Mouse (Mus musculus) kidney, postnatal 0 days (tissue): Measurements from ENCODE around the gene Fam199x. TPM values are rescaled to one million over a fixed set of nuclear protein-coding genes. Genes with fewer than 3 reads are reported as not detected.

Source experiments
- ATAC-seq: fragments of 200-750 bp; cut with Nextera tagmentation; replicated peaks from 2 replicates; pipeline ENCODE4 v1.8.0; 2017; ENCODE audit warnings: low read depth, moderate number of reproducible peaks, moderate TSS enrichment, moderate library complexity; ENCODE audit not compliant: low FRiP score
- DNase-seq: peaks from one replicate; pipeline ENCODE4 v3.0.0-alpha.2; 2016; ENCODE audit warnings: low spot score
- H3K27ac ChIP-seq: fragments of 300-500 bp; sonication (generic); 2 replicates; pipeline ENCODE4 v1.5.1; 2014; ENCODE audit warnings: mild to moderate bottlenecking
- H3K27me3 ChIP-seq: fragments of 300-500 bp; sonication (generic); 2 replicates; pipeline ENCODE4 v1.6.1; 2014; ENCODE audit warnings: low read length, mixed read lengths; ENCODE audit not compliant: insufficient read depth
- H3K36me3 ChIP-seq: fragments of 300-500 bp; sonication (generic); 2 replicates; pipeline ENCODE4 v1.6.1; 2014; ENCODE audit warnings: low read length, mixed read lengths; ENCODE audit not compliant: insufficient read depth
- H3K4me1 ChIP-seq: fragments of 300-500 bp; sonication (generic); replicated peaks from 2 replicates; pipeline ENCODE4 v1.6.1; 2014; ENCODE audit warnings: antibody characterized with exemption, low read length, mixed read lengths; ENCODE audit not compliant: insufficient read depth
- H3K4me2 ChIP-seq: fragments of 300-500 bp; sonication (generic); 2 replicates; pipeline ENCODE4 v1.6.1; 2014; ENCODE audit warnings: mild to moderate bottlenecking, low read length, moderate library complexity, mixed read lengths
- H3K4me3 ChIP-seq: fragments of 300-500 bp; sonication (generic); replicated peaks from 2 replicates; pipeline ENCODE4 v1.5.1; 2014; ENCODE audit warnings: low read depth, low read length
- H3K9ac ChIP-seq: fragments of 300-500 bp; sonication (generic); 2 replicates; pipeline ENCODE4 v1.6.1; 2014; ENCODE audit warnings: low read depth, low read length
- H3K9me3 ChIP-seq: fragments of 300-500 bp; sonication (generic); replicated peaks from 2 replicates; pipeline ENCODE4 v1.6.1; 2016; ENCODE audit warnings: low read length, inconsistent platforms, mixed read lengths
- CTCF ChIP-seq: IDR thresholded peaks from 2 replicates; pipeline ENCODE4 v1.5.1; 2016; ENCODE audit warnings: antibody characterized with exemption, low read depth, mild to moderate bottlenecking, moderate library complexity
- WGBS: fragments of 180-500 bp; shearing (Covaris S2); extraction: QIAGEN DNeasy Blood & Tissue Kit; methylation state at CpG from one replicate; pipeline ENCODE4 v1.1.7; 2014; 5-methylcytosine and 5-hydroxymethylcytosine counted together
- polyA plus RNA-seq: library from polyadenylated mRNA; unstranded; fragments of >200 nt; fragmentation: Nextera tagmentation; extraction: Ambion mirVana; gene quantifications from 2 replicates; pipeline ENCODE4 v1.2.1, GENCODE M21; 2015

The Fam199x gene
- polyA plus RNA-seq, 1 experiment from 2014 or later: 8.4 TPM

DNA sequence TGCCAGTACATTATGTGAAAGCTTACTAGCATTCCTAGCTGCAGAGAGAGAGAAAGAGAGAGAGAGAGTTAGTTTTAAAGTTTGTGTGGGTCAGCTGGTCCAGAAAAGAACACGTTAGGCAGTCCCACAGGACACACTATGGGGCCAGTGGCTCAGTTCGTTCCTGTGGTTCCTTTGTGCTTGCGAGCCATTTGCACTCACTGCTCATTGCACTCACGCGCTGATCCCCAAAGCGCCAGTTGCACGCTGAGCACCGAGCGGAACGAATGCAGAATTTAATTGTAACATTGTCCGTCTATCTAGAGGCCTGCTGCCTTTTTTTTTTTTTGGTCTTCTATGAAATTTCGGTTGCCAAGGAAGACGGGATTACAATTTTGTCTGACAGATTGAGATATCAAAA is 57.1 kb downstream of the Fam199x start:
- H3K27ac ChIP-seq: no peak overlapping the region
- WGBS: 24% methylated on average over 13 of the region's 13 CpGs
- H3K9me3 ChIP-seq: no peaks in the 10 kb centered on the region
- no peak overlapping the region for H3K9ac ChIP-seq
- H3K4me1 ChIP-seq: no peaks in the 10 kb centered on the region
- no peak overlapping the region for H3K4me3 ChIP-seq
- H3K36me3 ChIP-seq: no peaks in the 10 kb centered on the region
- TF ChIP-seq CTCF: no peak
- ATAC-seq: no peak
- H3K4me2 ChIP-seq: no peak overlapping the region
- no peak for DNase-seq
- peaks cover 37% of the 10 kb centered on the region for H3K27me3 ChIP-seq

DNA sequence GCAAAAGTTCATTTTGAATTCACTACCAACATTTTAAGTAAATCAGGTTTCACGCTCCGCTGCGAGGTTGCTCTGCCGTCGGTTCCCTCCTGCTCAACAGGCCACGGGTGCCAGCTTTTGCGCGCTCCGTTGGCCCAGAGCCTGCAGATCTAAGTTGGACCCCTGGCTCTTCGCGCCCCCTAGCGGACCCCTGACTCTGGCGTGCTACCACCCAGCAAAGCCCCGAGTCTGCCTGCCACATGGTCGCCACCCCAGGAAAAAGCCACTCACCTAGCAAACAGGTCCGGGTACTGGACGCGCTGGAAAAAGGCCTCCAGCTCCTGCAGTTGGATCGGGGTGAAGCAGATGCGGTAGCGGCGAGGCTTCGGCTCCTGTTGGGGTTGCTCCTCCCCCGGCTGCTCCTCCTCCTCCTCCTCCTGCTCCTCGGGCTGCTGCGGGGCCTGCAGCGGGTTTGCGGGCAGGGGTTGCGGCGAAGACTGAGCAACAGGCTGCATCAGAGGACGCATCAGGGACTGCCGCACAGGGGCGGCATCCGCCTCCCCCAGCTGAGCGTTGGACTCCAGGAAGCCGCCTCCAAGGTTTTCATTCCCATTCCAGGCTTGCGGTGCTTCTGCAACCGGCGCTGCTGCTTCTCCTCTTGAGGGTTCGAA is 68.8 kb downstream of the Fam199x start:
- H3K9me3 ChIP-seq: no peaks in the 10 kb centered on the region
- H3K4me3 ChIP-seq: no peak overlapping the region
- ATAC-seq: 0 out of 2 replicates have a peak, but pooled peaks have one; percentile 76
- 21% methylated on average over 40 of the region's 40 CpGs for WGBS
- H3K27ac ChIP-seq: no peak overlapping the region
- DNase-seq: peak; percentile 48
- peak; percentile 42 for TF ChIP-seq CTCF
- H3K36me3 ChIP-seq: no peaks in the 10 kb centered on the region
- H3K4me2 ChIP-seq: peak overlapping the region; percentile 10; the same call in 1 of the 2 replicates
- H3K9ac ChIP-seq: no peak overlapping the region
- H3K27me3 ChIP-seq: peaks cover 33% of the 10 kb centered on the region
- H3K4me1 ChIP-seq: no peaks in the 10 kb centered on the region

DNA sequence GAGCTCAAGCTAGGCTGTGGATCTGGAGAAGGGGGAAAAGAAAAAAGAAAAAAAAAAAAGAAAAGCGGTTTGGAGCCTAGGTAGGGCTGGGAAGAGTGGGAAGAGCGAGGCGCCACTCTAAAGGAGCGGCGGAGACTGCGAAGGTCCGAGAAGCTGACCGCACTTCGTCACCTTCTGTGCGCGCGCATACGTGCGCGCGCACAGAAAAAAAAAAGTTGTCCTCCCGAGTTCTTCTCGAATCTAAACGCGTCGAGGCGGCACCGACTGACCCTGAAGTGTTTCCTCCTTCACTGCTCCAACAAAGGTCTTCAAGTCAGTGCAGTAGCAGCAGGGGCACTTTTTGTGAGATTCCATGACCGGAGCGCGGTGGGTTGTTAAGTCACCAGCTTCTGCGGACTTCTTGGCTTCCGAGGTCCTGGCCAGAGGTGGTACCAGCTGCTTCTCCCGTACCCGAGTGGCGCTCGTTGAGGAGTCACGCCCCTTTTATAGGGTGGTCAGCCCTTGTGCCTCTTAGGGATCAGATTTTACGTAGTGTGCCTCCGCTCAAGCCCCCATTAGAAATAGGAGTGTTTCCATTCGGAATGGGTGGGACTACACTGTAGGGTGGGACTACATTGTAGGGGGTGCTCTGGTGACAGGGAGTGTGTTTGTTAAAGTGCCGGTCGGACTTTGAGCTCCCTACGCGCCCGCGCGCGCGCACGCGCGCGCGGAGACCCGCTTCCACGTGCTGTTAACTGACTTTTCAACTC is 70.5 kb downstream of the Fam199x start:
- WGBS: 24% methylated on average over 52 of the region's 52 CpGs
- Histone ChIP-seq H3K36me3 (no peaks in the 10 kb centered on the region), H3K4me2 (peak overlapping the region; percentile 36), H3K9me3 (no peaks in the 10 kb centered on the region), H3K4me3 (peak overlapping the region; percentile 11; the same call in 1 of the 2 replicates), H3K9ac (no peak overlapping the region), H3K27me3 (peaks cover 33% of the 10 kb centered on the region), H3K27ac (no peak overlapping the region), H3K4me1 (no peaks in the 10 kb centered on the region)
- ATAC-seq (no peak), DNase-seq (no peak)
- no peak for TF ChIP-seq CTCF

DNA sequence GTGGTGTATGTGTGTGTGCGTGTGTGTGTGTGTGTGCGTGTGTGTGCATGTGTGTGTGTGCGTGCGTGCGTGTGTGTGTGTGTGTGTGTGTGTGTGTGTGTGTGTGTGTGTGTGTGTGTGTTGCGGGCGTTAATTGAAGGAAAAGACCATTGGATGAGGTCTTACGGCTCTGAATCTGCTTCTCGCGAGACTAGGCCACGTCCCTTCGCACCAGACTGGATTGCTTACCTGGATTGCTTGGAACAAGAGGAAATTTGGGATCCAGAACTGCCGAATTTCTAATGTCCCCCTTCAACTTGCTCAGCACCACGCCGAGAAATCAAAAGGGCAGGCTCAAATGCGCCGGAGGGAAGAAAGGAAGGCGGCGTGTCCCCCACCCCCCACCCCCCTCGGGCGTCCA is 72.3 kb downstream of the Fam199x start, which contains the start of gene Esx1:
Gene Esx1, minus strand, starts transcription at position 366 of the 400 bp plus-strand sequence.
- Histone ChIP-seq H3K9me3 (no peaks in the 10 kb centered on the region), H3K4me3 (no peak within 1 kb of the TSS), H3K27me3 (peaks cover 34% of the 10 kb centered on the region), H3K4me2 (peak within 1 kb of the TSS; percentile 21; the same call in 1 of the 2 replicates), H3K27ac (no peak within 1 kb of the TSS), H3K9ac (no peak within 1 kb of the TSS), H3K4me1 (no peaks in the 10 kb centered on the region), H3K36me3 (no peaks in the 10 kb centered on the region)
- DNase-seq (no peak), ATAC-seq (no peak)
- whole genome bisulfite sequencing: 27% methylated on average over 19 of the region's 21 CpGs
- TF ChIP-seq CTCF: no peak

DNA sequence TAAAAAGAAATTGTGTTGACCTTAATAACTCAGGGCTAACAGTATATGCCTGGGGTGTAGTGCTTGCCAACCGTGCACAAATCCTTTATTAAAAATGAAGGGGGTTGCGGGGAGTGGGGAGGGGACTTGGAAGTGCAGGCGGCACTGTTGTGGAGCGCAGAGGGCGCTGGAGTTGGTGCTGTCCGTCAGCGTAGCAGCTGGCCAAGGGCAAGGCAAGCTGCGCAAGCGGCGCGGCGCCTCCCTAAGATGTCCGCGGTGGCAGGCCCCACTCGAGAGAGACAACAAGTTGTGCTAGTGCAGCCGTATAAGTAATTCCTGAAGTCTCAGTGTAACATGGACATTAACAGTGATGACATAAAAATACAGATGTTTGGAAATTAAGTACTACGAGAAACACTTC is 78.1 kb downstream of the Fam199x start:
- Histone ChIP-seq H3K4me1 (no peaks in the 10 kb centered on the region), H3K9me3 (no peaks in the 10 kb centered on the region), H3K36me3 (no peaks in the 10 kb centered on the region), H3K9ac (no peak overlapping the region), H3K4me3 (no peak overlapping the region), H3K27me3 (peaks cover 28% of the 10 kb centered on the region; the same call in 1 of the 2 replicates), H3K4me2 (no peak overlapping the region), H3K27ac (no peak overlapping the region)
- ATAC-seq (no peak), DNase-seq (no peak)
- 24% methylated on average over 17 of the region's 17 CpGs for WGBS
- TF ChIP-seq CTCF: no peak

Other genes starting within 250 kb of the Fam199x start
- 1.6 TPM in 2 replicates for gene Plp1, start 226.9 kb upstream of the Fam199x start, polyA plus RNA-seq
- 0.04 and 0.06 TPM in 2 replicates for gene Rab9b, start 180.8 kb upstream of the Fam199x start, polyA plus RNA-seq
- gene H2bfm, start 122.3 kb upstream of the Fam199x start, polyA plus RNA-seq: not detected in 2 replicates
- gene Tmsb15b2, start 74.1 kb upstream of the Fam199x start, polyA plus RNA-seq: 52.6 and 76.2 TPM in 2 replicates
- 5.9 and 7.3 TPM in 2 replicates for gene Tmsb15l, start 72.7 kb upstream of the Fam199x start, polyA plus RNA-seq
- gene Tmsb15b1, start 72.7 kb upstream of the Fam199x start, polyA plus RNA-seq: 41.5 and 51.6 TPM in 2 replicates
- 20.5 and 22.0 TPM in 2 replicates for gene Zcchc18, start 56.4 kb upstream of the Fam199x start, polyA plus RNA-seq
- 9.5 and 9.9 TPM in 2 replicates for gene Slc25a53, start 11.3 kb upstream of the Fam199x start, polyA plus RNA-seq
- not detected in 2 replicates for gene Esx1, start 72.5 kb downstream of the Fam199x start, polyA plus RNA-seq